Mouse (Mus musculus): ENCODE results near the gene Jak1.
"Not testable (repeated sequence)": the region's sequence is repeated elsewhere in the genome, so short reads cannot be mapped to it uniquely, and the experiment has no call there.

Gene Jak1

DNA sequence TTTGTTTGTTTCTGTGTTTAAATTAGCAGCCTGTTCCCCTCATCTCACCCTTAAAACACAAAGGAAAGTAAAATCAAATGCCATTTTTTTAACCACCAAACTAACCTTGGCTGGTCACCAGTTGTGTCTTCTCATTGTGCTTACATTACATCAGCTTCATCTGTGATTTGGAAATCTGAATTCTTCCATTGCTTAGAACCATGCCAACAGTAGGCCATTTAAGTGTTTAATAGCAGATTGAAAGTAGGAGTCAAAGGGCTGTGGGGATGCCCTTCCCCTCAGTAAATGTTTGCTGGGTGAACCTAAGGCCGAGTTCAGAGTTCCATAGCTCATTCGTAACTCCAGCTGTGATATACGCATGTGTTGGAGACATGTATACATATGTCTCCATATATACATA lies 10.8 kb upstream of the Jak1 start:
- no peak for DNase-seq (ENCODE audit: low spot score)

DNA sequence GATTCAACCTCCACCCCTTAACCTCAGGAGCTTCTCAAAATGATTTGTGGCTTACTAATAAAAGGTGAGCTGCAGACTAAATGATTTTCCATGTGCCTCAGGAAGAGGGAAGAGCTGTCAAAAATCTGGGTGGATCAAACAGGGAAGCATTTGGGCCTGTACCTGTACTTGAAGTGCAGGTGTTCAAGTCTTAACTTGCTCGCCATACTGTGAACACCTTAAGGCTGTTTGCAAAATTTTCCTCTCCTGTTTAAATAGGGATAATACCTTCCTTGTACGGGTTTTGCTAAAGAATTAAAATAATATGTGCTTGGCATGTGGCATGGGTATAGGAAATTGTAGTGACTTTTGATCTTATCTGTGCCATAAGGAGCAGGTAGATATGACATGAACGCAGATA lies 5.7 kb upstream of the Jak1 start:
- no peak for DNase-seq (ENCODE audit: low spot score)

DNA sequence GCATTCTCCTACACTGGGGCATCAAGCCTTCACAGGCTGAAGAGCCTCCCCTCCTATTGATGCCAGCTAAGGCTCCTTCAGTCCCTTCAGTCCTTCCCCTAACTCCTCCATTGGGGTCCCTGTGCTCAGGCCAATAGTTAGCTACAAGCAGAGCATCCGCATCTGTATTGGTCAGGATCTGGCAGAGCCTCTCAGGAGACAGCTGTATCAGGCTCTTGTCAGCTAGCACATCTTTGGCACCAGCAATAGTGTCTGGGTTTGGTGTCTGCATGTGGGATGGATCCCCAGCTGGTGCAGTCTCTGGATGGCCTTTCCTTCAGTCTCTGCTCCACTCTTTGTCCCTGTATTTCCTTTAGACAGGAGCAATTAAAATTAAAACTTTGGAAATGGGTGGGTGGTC lies 3.4 kb upstream of the Jak1 start:
- DNase-seq (ENCODE audit: low spot score) = not testable (repeated sequence)

DNA sequence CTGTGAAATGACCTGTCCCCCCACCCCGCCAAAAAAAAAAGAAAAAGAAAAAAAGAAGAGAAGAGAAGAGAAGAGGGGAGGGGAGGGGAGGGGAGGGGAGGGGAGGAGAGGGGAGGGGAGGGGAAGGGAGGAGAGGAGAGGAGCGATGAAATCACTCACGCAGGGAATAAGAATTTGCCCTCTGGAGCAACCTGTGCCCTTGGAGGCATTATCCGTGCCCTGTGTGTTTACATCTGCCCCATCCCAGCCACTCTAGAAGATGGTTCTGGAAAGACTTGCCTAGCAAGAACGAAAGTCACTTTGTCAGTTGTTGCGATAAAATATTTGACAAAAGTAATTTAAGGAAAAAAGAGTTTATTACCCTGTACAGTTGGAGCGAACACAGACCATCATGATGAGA lies 441 bp upstream of the Jak1 start:
- DNase-seq (ENCODE audit: low spot score) = no peak

DNA sequence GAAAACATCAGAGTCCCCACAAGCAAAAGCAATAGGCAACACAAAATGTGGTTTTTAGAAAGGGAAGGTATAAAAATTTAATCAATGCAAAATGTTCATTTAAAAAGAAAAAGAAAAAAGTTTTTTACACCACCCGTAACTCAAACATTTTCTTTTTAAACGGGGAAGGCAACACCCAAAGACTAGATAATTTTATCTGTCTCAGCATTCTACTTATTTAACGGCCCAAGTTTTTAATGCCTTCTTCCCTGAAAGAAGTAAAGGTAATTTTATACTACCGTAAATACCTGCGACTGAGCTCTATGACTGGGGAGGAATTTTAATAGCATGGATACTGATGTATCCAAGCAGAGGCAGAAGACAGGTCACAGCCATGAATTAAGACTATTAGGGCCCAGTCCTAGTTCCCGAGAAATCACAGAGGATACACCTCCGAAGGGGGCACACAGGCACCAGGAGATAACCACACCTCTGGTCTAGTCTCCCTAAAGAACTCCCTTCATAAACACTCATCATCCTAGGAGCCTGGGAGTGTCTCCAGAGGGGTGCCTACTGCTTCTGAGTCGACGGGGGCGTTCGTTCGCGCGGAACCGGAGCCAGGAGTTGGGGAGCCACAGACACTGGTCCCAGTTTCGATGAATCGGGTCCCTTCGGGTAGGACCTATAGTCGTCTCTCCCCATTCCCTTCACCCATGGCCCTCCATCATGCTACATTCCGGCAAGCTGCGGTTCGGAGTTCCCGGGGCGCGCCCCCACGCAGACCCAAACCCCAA lies 928 bp downstream of the Jak1 start:
- no peak for DNase-seq (ENCODE audit: low spot score)

DNA sequence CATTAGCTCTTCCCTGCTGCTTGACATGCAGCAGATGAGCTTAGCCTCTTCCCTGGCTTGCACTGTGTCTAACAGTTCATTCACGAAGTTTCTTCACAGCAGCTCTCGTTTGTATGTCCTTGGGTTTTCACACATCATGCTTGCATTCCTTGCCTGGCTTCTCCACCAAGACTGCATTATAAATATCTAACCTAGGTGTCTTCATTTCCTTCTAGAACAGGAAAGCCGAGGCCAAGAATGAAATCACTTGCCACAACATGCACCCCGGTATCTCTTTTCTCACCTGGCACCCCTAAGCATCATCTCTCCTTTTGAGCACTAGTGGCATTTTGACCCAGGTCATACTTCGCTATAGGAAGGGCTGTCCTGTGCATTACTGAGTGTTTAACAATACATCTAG lies 3.5 kb downstream of the Jak1 start:
- no peak for DNase-seq (ENCODE audit: low spot score)

DNA sequence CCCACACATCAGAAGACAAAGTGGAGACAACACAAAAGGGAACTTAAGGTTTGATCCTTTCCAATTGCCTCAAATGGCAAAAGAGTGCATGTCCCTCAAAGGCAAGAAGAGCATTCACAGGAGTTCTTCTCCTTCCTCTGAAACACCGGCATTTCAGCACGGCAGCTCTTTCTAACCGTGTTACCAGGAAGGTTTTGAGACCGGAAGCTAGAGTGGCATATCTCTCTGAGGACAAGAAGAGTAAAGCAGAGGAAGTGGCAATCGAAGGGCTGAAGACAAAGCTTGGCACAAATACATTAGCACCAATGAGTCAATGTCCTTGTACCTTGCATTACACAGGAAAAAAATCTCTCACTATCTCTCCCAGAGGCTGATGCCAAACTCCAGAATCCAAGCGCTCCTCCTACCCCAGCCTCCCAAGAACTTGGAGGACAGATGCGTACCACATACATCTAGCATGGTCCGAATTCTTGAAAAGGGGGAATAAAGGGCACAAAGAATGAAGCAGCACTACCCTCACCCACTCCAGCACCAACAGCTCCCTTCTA lies 4.3 kb downstream of the Jak1 start:
- DNase-seq (ENCODE audit: low spot score) = no peak

DNA sequence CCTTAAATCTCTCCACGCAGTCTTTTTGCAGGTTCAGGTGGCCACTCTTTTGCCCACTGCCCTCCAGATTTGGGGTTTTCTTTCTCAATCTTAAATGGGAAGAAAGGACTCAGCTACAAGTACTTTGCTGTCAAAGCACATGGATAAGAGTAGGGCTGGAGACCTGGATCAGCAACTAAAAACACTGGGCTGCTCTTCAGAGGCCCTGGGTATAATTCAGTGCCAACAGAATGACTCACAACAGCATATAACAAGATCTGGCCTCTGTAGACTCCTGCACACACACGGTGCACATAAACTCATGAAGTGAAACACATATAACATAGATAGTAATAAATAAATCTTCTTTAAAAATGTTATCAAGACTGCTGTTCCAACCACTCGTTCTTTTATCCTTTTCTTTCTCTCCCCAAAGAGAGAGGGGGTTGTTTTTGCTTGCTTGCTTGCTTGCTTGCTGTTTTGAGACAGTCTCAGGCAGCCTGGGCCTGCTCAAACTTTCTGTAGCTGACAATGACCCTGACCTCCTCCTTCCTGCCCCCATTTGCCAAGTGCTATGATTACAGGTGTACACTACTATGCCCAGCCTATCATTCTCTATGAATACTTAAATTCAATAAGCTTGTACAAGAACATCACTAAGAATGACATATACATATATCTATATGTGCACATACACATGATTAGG lies 8.4 kb downstream of the Jak1 start:
- DNase-seq (ENCODE audit: low spot score) = no peak

DNA sequence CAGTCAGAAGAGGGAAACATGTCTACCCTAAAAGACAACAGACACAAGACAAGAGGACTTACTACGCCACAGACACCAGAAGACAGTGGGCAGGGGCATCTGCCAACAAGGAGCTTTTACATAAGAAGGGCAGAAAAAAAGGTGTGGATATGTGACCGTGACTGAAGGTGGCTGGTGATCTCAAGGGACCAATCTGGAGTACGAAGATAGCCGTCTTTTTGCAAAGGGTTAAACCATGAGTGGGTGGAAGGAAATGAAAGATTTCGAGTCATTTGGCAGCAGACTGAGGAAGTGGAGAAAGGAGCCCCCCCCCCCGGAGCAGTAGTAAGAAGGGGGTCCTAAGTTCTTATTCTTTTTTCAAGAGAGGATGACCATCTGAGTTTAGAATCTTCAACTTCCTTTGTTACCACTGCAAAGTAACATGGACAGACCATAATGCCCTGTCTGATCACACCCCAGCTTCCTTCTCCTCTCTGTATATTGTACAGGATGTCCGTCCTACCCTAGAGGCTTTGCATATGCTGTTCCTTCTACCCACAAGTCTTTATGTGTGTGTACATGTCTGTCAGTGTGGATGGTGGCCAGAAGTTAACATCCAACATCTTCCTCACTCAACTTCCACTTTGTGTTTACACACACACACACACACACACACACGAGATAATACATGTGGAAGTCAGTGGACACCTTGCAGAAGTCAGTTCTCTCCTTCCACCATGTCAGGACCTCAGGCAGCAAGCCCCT lies 10.3 kb downstream of the Jak1 start:
- DNase-seq (ENCODE audit: low spot score) = no peak

DNA sequence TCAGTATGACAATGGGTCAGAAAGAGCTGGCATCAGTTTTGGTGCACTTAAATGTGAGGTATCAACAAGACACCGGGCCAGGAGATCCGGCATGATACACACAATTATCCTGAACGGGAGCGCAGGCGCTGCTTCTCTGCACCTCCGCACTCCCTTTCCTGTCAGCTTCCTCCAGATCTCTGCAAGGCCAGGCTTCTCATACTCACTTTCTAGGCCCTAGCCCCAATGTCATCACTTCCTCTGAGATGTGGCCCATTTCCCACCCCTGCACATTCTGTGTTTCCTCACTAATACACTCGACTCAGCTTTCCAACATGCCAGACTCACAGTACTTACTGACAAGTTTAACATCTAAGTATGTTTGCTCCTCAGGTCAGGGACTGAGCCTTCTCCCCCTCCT lies 11.1 kb downstream of the Jak1 start:
- DNase-seq (ENCODE audit: low spot score) = no peak

DNA sequence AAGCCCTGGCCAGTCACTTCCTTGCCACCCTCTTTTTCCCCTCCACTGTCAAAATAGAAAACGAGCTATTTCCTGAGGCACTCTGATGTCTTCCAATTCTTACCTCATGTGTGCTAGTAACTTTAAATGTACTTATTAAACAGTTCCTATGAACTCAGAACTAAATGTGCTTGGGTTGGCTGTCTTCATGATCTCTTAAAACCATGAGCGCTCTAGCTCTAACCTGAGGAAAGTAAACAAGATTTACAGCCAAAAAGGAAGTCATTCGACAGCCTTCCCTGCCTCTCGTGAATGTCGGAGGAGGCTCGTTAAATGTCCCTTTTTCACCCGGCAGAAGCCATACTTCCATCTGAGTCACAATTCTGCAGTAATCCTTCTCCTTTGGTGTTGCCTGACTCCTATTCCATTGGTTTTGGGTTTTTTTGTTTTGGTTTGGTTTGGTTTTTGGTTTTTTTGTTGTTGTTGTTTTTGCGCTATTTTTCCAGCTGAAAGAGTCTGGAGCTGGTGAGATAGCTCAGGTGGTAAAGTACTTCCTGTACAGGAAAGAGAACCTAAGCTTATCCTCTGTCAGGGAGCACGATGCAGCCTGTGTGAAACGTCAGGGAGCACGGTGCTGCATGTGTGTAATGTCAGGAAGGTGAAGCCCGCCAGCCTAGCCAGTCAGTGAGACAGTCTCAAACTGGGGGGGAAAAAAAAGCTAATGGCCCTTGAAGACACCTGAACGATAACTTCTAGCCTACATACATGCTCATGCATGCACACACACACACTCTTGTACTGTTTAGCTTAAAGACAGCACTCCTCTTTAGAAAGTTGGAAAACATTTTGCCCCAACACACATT lies 12.1 kb downstream of the Jak1 start:
- no peak for DNase-seq (ENCODE audit: low spot score)

DNA sequence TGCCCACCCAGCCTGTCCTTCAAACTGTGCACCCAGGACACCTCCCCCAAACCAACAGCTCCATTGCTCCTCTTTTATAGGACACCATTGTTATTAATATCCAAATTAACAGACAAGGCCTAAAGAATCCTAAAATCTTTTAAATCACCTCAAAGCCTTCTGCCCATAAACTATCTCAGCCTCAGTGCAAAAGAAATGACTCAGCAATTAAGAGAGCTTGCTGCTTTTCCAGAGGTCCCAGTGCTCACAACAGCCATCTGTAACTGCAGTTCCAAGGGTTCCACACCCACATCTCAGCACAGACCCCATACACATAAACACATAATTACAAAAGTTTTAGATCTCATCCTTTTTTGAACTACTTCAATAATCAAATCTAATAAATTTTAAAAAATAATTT lies 13.1 kb downstream of the Jak1 start:
- DNase-seq (ENCODE audit: low spot score) = no peak

DNA sequence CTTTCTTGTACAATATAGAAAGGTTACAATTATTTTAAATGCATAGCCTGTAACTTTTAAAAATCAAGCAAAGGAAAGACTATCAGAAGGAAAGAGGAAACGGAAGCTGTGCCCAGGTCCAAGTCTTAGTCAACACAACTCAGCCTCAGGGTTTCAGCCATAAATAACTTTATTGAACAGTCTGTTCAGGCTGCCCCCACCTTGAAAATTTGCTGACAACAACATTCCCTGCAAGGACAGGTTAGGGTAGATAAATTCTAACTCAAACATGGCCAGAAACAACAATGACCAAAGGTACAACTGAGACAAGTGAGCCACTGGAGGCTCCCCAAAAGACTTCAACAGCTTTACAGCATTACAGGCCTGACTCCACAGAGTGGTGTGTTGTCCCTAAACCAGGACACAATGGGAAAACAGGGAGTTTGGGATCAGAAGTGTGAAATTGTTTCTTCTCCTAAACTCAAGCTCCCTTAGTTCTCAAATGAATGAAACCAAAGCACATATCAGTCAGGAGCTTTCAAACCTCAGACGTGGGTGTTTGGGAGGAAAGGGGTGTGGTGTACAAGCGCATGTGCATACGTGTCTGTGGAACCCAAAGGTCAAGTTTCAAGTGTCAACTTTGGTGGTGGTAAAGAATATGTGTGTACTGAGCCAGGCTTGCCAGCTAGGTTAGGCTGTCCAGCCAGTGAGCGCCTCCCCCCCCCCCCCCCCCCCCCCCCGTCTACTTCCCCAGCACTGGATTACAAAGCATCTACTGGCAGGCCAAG lies 14.9 kb downstream of the Jak1 start:
- DNase-seq (ENCODE audit: low spot score) = no peak

DNA sequence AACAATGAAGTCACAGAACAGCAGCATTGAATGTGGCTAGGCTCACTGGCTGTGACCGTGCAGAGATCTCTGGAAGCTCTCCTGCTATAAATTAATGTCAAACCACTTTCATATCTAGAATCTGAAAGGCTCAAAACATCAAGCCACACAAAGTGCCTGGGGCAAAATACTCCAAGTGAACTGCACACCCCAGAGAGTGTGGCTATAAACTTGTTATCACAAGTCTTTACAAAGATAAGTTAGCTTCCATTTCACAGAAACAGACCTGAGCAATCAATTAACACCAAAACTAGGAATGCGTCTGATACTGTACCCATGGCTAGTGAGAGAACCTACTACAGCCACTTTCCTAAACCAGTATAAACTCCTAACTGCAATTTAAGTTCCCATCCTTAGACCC lies 17.7 kb downstream of the Jak1 start:
- no peak for DNase-seq (ENCODE audit: low spot score)

DNA sequence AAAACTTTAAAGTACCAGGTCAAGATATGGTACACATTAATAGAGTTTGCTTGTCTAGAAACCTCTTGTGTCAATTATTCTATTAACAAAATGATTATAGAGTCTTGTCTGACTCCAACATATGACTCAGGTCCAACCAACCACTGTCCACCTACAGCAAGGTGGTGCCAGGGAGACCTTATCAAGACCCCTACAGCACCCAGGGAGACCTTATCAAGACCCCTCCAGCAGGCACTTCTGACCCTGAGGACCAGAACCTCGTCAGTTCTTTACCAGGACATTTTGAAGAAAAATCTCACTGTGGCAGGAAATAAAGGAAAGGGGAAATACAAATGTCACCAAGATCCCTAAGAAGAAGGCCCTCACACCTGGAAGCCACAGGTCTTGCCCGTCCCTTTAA lies 18.5 kb downstream of the Jak1 start:
- DNase-seq (ENCODE audit: low spot score) = no peak

DNA sequence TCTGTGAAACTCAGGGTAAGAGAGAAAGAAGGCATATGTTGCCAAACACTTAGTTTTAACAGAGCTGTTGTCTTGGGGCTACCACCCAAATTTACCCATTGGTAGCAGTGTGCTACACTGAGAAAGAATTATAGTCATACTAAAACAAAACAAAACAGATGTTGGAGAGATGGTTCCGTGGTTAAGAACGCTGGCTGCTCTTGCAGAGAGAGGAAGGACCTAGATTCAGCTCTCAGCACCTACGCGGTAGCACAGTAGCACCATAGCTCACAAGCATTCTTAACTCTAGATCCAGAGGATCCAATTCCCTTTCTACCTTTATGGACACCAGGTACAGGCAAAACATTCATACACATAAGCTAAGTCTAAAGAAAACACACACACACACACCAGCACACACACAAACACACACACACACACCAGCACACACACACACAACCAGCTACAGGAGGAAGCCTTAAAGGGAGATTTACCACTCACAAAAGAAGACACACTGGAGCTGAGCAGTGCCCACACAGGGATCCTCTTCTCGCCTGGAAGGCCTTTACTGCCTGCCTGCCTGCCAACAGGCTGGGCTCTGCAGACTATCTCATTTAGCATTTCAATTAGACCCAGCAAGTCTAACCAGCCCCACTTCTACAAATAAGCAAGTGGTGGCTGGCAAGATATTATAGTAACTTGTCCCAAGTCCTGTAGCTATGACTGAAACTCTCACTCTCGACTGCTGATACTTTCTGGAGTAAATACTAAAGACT lies 20.6 kb downstream of the Jak1 start:
- DNase-seq (ENCODE audit: low spot score) = no peak

DNA sequence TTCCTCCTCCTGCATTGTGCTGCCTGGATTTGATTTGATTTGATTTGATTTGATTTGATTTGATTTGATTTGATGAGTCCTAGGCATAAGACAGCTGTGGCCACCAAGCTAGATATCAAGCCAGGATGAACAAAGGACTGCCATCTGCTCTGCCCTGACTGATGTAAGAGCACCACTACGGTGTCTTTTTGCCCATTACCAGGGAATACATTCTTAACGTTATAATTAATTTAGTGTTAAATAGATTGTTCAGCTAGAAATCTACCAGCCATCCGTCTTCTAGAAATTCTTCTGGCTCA lies 24.3 kb downstream of the Jak1 start:
- DNase-seq (ENCODE audit: low spot score) = no peak

DNA sequence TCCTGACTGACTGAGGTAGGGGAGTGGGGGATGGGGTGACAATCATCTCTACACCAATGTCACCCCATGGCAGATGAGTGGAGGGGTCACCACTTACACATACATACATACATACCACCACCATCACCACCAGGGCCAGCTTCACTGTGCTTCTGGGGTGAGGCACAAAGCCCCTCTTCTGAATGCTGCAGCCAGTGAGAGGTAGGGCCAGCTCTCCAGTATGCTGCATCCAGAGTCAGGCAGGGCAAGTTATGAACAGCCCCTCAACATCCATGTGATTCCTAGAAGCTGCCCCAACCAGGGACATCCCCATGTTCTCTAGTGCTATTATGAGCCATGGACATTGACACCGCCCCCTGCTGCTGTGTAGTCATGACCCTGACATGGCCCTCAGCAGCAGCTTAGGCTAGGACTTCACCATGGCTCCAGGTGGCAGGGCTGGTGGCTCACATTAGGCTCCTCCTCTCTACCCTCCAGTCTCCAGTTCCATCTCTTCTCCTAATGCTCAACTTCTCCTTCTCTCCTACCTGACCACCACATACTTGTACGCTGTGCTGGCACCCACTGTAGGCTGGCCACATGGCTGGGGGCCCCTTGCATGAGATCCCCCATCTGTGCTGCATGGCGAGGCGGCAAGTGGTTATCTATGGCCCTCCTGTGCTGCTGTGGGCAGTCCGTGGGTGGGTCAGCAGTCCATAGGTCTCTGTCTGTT lies 24.8 kb downstream of the Jak1 start:
- no peak for DNase-seq (ENCODE audit: low spot score)

DNA sequence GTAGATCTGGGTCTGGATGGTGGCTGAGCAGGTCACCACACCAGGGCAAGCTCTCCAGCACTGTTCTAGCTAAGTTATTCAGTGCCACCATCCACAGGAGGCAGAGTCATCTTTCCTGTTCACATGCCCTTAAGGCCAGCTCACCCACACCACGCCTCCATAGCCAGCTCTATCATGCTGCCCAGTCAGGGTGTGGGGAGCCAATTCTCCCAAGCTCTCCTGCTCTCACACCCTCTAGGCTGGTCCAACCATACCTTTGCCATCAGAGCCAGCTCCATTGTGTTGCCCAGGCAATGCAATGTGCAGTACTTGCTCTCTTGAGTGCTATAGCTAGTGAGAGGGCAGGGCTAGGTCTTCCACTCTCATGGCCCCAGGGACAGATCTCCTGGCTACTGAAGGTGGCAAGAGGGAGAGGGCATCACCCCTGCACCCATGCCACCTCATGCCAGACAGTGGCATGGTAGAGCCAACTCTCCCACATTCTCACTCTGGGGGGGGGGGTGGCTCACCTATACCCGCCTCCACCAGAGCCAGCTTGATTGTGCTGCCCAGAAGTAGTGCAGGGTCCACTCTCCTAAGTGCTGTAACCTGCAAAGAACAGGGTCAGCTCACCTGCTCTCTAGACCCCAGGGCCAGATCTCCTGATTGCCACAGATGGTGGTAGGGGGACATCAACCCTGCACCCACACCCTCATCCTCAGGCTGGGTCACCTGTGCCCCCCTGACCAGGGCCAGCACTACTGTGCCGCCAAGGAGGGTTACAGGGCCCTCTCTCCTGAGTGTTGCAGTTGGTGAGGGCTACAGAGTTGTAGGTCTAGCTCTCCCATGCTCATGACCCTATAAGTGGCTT lies 25.5 kb downstream of the Jak1 start:
- no peak for DNase-seq (ENCODE audit: low spot score)

All from layer of hippocampus, adult 9-10 months (tissue).